Mouse (Mus musculus) retina, postnatal 1 day (tissue): ENCODE data around the gene Sympk.

Experiments
- DNase-seq: peaks from one replicate; pipeline ENCODE4 v3.0.0-alpha.2; 2012

Gene Sympk

DNA sequence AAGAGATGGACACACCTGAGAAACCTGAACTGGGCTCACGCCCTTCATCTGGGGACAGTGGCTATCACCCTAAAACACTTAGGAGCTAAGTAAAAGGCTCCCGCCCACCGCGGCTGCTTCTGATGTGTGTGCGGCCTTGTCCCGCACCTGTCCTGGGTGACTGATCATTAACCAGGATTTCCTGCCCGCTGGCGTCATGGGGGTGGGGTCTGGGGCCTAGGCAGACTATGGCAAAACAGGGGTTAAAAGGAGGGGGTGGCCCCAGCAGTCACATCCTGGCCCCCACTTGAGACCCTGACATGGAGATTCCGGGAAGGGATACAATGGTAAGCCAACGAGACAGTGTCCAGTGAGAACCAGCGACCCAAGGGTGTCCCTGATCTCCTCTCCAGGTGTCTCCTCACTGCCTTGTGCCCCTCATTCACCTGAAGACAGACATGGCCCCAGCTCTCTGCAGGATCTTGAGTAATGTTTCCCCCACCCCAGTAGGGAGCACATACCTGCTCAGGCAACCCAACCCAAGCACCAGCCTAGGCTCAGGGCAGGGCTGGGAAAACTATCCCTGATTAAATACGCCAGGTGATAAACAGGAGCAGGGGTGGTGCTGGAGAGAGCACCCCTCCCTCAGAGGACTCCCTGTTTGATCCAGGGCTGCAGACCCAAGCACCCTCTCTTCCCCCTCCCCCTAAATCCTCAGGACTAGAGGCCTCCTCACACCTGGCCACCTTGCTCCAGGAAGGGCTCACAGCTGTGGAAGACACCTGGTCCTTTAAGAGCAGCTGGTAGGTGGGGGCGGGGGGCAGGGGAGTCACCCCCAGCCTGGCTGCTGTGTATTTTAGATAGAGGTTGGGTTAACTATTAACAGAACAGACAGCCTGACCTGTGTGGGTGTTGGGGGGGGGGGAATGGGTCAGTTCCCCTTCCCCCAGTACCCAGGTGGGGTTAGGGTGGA, 16.9 kb upstream of the Sympk start:
- no peak for DNase-seq

DNA sequence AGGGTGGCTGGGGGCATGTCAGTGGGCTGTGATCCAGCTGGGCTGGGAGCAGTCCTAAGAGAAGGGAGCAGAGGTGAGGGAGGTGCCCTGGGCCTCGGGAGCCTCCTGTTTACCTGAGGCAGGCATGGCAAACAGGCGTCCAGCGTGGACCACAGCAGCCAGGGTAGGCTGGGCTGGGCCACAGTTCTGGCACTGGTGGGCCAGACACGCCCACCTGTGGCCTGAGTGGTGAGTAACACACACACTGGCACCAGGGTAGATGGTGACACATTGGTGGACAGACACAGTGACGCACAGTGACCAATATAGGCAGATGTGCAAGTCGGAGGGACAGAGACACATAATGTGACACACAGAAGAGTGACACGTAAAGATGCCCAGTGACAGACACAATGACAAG, 13.6 kb upstream of the Sympk start:
- DNase-seq: no peak

DNA sequence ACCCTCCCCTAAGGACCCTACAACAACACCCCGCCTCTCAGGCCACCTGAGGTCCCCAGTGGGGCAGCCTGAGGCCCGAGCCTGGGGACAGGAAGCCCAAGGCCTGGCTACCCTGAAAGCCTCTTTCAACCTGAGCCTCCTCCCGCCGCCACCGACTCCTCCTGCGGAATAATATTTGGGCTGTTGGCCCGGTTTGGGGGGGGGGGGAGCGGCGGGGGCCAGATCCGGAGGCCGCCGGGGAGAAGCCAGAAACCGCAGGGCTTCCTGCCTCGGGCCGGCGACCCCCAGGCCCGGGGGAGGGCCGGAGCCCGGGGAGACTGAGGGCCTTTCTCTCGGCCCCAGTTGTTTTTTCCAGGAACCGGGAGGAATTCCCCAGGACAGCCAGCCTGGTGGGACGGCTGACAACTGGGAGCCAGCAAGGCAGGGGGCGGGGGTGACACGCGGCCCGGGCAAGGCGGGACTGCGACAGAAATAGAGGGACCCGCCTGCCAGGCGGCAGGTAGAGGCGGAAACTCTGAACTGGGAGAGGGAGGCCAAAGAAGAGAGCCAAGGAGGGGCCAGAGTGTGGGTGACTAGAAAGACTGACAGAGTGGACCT, 12.1 kb upstream of the Sympk start:
- peak; percentile 40 for DNase-seq

DNA sequence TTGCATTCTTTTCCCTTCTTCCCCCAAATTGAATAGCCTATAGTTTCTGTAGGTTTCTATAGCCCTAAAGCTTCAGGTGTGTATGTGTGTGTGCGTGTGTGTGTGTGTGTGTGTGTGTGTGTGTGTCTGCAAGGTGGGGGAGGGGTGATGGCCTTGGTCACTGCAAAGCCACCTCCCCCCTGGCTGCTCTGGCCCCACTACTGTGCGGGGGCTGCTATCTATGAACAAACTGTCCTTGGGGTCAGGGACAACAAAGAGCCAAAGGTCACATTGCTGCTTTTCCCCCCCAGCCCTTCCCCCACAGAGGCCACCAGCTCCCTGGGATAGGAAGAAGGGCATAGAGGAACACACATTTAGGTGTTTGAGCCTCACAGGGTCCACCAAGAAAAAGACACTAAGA, 11.3 kb upstream of the Sympk start:
- no peak for DNase-seq

DNA sequence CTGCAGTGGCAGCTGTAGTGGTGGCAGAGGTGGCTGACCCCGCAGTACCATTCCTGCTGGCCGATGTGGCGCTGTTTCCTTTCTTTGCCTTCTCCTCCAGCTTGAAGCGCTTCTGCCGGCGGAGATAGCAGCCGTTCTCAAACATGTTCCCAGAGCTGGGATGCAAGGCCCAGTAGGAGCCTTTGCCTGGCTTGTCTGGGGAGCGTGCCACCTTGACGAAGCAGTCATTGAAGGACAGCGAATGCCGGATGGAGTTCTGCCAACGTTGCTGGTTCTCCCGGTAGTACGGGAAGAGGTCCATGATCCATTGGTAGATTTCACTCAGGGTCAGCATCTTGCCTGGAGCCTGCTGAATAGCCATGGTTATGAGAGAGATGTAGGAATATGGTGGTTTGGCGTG, 9.7 kb upstream of the Sympk start:
- no peak for DNase-seq

DNA sequence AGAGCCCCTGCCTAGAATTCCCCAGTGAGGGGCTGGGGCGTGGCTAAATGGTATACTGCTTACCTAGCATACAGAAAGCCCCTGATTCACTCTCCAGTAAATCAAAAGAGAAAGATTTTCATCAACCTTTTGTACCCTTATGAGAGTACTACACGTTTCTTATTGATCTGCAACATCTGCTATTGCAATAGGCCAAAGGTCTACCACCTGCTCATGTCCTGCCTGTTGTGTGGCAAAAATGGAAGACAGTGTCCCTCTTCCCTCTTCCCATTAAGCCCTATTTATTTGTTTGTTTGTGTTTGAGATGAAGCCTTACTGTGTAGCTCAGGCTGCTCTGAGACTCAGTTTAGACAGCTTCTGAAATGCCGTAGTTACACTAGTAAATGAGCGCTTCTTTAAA, 8.1 kb upstream of the Sympk start:
- DNase-seq: no peak

DNA sequence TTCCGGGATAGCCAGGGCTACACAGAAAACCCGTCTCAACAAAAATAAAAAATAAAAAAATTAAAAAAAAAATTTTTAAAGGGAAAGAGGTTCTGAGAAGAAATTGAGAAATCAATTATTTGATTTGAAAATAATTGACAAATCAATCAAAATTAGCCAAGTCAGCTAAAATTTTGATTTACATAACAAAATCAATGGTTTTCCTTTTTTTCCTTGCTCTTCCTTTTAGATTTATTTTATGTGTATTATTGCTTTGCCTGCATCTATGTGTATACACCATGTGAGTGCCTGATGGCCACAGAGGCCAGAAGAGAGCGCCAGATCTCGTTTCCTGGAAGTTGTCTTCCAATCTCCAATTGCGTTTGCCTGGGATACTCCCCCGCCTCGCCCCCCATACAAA, 6.3 kb upstream of the Sympk start:
- DNase-seq: no peak

DNA sequence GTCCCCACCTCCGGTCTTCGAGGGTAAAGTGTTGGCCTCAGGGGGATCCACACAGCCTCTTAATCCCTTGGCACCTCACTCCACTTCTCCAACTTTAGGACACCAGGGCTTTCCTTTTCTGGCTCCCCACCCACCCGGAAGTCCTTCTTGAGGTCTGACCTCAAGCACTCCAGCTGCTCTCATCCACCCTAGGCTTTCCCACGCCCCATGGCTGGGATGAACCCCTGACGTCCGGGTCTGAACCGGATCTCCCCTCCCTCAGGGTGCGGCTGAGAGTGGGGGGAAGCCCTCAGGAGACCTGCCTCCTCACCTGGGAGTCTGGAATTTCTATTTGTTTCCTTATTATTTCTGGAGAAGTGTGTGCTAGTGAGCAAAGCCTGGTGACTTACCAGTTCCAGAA, 3.1 kb upstream of the Sympk start:
- DNase-seq: no peak

DNA sequence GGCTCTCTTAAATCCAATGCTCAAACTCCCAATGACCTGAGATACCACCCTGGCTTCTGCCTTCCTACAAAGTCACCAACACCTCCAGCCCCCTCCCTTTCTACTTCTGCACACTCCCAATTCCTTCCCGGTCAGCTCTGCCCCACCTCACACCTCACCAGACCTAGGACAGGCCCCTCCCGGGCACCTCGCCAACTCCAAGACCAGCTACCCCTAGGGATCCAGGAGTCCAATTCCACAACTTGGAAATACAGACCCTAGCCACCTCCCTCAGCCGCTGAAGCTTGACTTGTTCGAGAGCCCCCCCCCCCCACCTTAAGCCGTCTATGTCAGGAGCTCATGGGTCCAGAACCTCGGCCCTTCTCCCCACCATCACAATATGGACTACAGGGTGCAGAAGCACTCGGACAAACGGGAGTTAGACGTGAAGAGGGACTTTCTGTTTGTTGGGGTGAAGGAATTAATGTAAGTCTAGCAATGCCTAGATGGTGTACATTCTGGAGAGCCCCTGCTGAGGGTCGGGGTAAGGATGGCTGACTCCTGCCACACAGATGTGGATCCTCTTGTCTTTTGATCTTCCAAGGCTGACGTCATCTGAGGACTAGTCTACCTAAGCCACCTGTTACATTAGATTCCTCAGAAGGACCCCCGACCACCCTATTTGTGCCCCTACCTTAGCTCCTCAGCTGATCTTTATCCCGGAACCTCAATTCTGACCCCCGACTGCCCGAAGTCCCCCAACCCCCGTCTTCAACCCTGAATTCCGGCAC, 1.8 kb upstream of the Sympk start:
- DNase-seq: no peak

DNA sequence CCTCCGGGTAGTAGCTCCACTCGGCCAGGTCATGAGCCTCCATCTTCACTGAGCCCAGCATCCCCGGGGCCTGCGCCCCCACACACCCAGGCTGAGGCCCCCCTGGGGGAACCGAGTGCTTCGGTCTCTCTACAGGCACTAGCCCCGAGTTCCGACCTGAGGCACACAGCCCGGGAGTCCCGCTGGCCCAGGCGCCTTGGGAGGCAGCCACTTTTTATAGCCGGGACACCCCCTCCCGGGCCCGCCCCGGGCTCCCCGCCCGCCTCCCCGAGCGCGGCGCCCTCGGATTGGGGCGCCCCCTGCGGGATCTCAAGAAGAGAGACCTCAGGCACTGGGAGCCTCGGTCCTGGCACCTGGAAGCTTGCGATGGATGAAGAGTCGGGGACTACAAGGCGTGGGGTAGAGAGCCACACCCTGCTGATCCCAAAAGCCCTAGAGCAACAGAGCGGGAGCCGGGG, 791 bp upstream of the Sympk start, which contains the start of gene Foxa3:
Gene Foxa3, minus strand, starts transcription at position 182 of the 458 bp plus-strand sequence.
- DNase-seq: no peak

DNA sequence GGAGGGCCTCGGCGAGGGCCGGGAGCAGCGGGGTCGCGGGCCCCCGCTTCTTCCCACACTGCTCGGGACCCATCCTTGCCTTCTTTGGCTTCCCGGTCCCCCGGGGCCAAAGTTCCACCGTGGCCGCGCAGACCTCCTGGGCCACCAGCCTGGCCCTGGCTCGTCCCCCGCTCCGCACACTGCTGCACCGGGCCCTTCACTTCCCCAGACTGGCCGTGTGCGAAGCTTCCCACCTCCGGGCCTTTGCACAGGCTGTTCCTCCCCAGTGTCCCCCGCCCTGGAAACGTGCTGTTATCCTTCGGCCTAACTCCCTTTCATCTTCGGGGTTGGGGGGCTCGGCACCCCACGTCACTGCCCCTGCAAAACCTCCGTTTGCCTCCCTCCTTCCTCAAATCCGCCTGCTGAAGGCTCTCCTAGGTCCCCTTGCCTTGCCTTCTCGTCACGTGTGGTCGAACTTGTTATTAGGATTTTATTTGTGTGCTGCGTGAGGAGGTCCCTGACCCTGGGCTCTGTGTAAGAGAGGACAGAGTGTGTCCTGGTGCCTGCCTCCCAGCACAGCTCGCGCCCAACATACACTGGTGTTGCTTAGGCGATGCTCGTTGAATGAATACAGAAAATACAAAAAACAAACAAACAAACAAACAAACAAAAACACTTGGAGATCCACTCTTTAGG, 541 bp downstream of the Sympk start:
- DNase-seq: no peak

DNA sequence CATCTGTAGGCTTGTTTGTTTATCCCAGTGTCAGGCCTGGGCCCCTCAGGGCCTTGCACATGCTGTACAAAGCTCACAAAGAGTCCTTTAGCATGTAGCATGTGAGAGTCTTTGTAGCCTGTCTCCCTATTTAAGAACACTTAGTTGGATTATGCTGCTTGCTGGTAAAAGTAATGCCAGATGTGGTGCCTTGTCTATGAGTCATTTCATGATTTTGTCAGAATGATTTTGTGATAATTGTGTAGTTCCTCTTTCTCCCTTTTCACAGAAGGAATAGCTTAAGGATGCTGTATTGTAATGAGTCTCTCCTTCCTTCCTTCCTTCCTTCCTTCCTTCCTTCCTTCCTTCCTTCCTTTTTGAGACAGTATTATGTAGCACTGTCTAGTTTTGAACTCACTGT, 3.9 kb downstream of the Sympk start:
- DNase-seq: no peak

DNA sequence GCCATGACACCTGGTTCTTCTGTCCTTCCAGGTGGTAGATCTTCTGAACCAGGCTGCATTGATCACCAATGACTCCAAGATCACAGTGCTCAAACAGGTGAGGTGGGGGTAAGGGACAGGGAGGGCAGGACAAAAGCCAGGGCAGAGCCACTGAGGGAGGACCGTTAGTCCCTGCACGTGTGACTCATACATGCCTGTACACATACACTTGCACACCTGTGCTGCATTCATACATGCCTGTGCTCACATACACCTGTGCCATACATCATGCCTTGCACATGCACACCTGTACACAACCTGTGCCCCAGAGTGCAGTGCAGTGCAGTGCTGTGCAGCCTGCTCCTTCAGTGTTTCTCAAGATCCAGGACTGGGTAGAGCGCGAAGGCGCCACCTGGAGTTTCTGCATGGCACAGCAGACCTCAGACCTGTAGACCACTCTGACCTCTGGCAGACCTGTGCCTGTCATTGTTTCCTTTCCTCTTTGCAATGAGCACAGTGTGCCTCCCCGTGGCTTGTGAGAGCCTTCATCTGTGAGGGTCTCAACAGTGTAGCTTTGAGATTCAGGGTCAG, 5.0 kb downstream of the Sympk start:
- DNase-seq: peak; percentile 68

DNA sequence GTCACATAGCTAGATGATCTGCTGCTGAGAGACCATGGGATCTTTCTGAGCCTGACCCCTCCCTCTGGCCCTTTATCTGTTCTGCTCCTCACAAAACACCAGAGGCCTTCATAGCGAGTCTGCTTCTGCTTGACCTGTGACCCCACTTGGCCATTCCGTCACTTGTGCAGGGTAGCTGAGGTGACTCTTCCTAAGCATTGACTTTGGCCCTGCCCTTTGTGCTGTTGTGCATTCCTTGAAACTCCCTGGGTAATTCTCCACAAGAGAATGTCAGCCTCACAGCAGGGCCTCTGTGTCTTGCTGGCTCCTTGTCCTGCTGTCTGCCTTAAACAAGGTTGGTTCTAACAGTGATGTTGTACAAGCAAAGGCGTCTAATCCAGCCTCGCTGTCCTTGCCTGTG, 7.5 kb downstream of the Sympk start:
- no peak for DNase-seq

DNA sequence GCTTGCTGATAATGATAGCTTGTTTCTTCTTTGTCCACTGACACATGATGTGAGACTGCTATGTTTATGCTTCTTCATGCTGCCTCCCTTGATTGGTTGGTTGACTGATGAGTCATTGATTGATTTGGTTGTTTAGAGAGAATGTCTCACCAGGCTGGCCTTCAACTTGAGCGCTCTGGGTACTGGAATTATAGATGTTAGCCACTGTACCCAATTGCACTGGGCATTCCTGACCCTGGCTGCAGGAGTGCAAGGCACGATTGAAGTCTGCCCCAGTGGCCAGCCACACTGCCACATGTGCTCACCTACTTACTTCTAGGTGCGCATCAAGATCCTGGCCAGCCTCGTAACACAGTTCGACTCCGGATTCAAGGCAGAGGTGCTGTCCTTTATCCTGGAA, 20.4 kb downstream of the Sympk start:
- no peak for DNase-seq

DNA sequence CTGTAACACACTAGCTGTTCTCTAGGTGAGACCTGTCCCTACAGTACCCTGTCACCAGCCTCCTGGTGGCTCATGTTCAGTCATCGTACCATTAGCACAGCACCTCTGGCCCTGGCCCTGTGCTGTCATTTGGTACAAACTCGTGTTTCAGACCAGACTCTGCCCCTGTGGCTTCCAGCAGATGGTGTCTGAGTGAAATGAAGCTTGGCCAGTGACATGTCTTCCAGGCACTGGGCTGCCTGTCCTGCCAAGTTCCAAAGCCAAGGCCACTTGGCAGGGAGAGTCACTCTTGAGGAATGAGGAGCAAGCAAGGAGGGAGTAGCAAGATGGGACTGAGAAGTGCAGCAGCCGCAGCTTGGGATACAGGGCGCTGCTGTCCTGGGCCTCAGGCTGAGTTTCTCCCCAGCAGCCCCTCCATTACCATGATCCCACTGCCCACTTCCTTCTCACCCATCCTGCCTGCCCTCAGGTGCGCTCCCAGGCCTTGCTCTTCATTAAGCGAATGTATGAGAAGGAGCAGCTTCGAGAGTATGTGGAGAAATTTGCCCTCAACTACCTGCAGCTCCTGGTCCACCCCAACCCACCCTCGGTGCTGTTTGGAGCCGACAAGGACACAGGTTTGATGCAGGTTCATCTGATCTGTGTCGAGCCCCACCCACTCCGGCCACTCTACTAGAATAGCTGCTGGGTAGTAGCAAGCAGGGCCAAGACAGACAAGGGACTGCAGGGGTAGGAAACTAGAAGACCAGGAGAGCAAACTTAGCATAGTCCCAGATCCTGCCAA, 22.3 kb downstream of the Sympk start:
- DNase-seq: no peak

DNA sequence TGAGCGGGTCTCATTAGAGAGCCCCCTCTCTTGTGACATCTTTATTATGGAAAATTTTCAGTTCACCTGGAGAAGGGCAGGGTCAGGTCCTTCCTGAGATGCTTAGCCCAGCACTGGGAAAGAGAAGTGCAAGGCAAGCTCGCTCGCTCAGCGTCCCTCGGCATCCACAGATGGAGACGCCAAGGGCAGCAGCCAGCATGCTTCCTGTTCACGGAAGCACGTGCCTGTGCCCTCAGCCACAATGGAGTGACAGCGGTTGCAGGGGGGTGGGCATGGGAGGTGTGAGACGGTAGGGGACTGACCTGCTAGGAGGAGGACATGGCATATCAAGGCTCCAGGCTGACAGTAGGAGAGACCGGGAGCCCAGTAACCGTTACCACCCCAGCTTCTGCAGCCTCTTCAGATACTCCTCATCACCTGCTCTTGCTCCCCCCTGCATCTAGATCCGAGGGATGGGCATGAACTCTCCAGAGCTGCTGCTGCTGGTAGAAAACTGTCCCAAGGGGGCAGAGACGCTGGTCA, 23.9 kb downstream of the Sympk start:
- no peak for DNase-seq

DNA sequence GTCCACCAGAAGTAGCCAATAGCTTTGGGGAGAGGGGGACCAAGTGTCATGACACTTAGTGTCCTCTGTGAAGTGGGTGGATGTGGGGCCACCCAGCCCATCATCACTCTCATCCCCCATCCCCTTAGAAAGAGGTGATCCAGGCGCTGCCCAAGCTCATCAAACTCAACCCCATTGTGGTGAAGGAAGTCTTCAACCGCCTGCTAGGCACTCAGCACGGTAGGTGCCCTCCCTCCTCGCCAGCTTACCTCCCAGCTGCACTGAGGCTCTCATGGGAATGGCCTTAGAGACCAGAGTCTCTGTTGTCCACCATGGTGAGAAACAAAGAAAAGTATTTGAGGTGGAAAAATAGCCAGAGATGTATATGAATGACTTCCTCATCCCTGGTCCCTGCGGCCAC, 25.1 kb downstream of the Sympk start:
- DNase-seq: no peak

DNA sequence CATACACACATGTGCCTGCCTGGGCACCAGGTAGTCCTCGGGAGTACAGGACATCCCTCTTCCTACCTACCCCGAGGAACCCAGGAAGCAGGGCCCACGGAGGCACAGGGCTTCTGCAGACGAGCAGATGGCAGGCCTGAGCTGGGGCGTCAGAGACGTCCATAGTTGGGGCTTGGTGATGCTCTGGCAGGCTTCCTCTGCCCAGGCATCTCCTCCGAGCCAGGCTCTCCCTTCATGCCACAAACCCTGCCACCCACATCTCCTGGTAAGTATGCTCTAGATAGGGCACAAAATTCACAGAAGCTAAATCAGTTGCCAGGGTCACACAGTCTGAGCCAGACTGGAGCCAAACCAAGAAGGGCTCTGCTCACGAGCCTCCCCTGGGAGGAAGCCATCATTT, 26.0 kb downstream of the Sympk start:
- DNase-seq: no peak

DNA sequence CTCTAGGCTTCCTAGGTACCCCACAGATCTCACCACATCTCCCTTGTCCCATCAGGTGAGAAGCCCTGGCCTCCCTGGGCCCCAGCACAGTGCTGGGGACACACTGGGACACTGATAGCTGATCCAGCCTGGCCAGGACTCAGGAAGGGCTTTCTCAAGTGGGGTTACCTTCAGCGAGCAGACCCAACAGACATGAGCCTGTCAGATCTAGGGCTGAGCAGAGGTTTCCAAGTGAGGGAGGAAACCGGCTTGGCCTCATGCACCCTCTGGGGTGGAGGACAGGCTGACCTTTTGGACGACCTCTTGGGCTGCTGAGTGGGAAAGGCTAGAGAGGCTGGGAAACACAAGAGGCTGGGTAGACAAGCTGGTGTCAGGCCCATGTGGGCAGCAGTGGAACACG, 27.0 kb downstream of the Sympk start:
- DNase-seq: no peak

DNA sequence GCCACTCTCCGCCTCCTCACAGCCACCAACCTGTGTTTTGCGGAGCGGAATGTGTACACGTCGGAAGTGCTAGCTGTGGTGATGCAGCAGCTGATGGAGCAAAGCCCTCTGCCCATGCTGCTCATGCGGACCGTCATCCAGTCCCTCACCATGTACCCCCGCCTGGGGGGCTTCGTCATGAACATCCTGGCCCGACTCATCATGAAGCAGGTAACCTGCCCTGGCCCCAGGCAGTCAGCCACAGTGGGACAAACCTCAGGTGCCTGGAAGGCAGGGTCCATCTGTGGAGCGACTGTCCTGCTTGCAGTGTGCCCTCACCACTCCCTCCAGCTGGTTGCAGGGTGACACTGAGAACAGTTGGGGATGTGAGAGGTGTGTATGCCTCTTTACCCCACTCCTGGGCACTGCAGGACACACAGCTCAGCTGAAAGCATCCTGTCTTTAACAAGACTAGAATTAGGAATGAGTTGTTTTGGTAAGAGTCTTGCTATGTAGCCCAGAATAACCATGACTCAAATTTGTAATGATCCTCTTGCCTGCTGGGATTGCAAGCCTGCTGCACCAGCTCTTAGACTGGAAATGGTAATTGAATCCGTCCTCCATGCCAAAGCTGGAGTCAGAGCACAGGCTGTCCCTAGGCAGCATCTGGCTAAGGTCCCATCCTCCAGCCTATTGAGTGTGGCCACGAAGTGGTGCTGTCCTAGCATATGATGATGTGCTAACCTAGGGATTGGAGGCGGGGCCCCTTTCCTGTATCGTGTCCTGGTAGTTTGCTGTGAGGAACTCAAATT, 28.4 kb downstream of the Sympk start:
- DNase-seq: no peak
